Mouse (Mus musculus): ENCODE measurements around the gene Cltc.

DNA sequence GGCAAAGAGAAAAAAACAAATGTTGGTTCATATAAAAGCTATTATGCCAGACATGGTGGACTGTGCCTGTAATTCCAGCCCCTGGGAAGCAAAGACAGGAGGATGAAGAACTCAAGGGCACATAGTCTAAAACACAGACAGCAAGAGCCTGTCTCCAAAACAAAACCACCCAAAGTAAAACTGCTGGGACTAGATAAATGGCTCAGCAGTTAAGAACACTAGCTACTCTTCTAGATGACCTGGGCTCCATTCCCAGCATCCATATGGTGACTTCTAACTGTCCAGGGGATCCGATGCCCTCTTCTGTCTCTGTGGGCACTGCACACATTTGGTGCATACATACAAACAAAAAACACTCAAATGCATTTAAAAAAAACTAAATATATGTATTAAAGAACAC is 6.4 kb downstream of the Cltc start:
- TF ChIP-seq POLR2A (IDR thresholded peaks at IDR 0.05; ENCODE audit: insufficient read length, low read depth) (no peak), E2F4 (IDR thresholded peaks at IDR 0.05; ENCODE audit: insufficient read depth) (no peak), MAX (IDR thresholded peaks at IDR 0.05; ENCODE audit: low read depth) (no peak), MYOD1 (IDR thresholded peaks at IDR 0.05; ENCODE audit: control insufficient read depth in 1 of 3, insufficient read length in 2 of 3, low read depth in 2 of 3) (no peak), TCF12 (IDR thresholded peaks at IDR 0.05; ENCODE audit: insufficient read depth, poor library complexity, severe bottlenecking) (no peak), USF1 (IDR thresholded peaks at IDR 0.05; ENCODE audit: low read depth) (no peak), CEBPB (IDR thresholded peaks at IDR 0.05; ENCODE audit: insufficient read depth, poor library complexity, severe bottlenecking) (no peak), POLR2AphosphoS2 (IDR thresholded peaks at IDR 0.05; ENCODE audit: insufficient read length, low read depth) (no peak)

All from myocyte (in vitro differentiated cells).